Mouse (Mus musculus): ENCODE results near the gene Cgref1. TPM values are rescaled to one million over a fixed set of nuclear protein-coding genes. Genes with fewer than 3 reads are reported as not detected.

Gene Cgref1
- polyA plus RNA-seq, 1 experiment = 0.69 TPM

GRCm38 (mm10) chr5:30930846-30931245, 14.5 kb downstream of the Cgref1 start:
- Histone ChIP-seq H3K36me3 (ENCODE audit: control insufficient read depth, insufficient read depth, low read length) (no peaks in the 10 kb centered on the region), H3K4me3 (ENCODE audit: control insufficient read depth, low read depth, low read length) (no peak overlapping the region), H3K4me1 (ENCODE audit: control insufficient read depth, insufficient read depth, low read length) (no peaks in the 10 kb centered on the region), H3K27me3 (ENCODE audit: control insufficient read depth, insufficient read depth, low read length) (no peaks in the 10 kb centered on the region), H3K27ac (ENCODE audit: control insufficient read depth, insufficient read depth, low read depth, low read length) (no peak overlapping the region)
- TF ChIP-seq POLR2A (IDR thresholded peaks at IDR 0.05; ENCODE audit: control insufficient read depth, low read depth, low read length) = no peak
- TF ChIP-seq CTCF (IDR thresholded peaks at IDR 0.05; ENCODE audit: control insufficient read depth, insufficient read depth, insufficient replicate concordance, low read depth, low read length) = no peak

GRCm38 (mm10) chr5:30930121-30930520, 15.3 kb downstream of the Cgref1 start:
- Histone ChIP-seq H3K27ac (ENCODE audit: control insufficient read depth, insufficient read depth, low read depth, low read length) (no peak overlapping the region), H3K4me3 (ENCODE audit: control insufficient read depth, low read depth, low read length) (no peak overlapping the region), H3K27me3 (ENCODE audit: control insufficient read depth, insufficient read depth, low read length) (no peaks in the 10 kb centered on the region), H3K36me3 (ENCODE audit: control insufficient read depth, insufficient read depth, low read length) (no peaks in the 10 kb centered on the region), H3K4me1 (ENCODE audit: control insufficient read depth, insufficient read depth, low read length) (no peaks in the 10 kb centered on the region)
- TF ChIP-seq POLR2A (IDR thresholded peaks at IDR 0.05; ENCODE audit: control insufficient read depth, low read depth, low read length) (no peak), CTCF (IDR thresholded peaks at IDR 0.05; ENCODE audit: control insufficient read depth, insufficient read depth, insufficient replicate concordance, low read depth, low read length) (peak; percentile 19; the same call in 1 of the 2 replicates)

- H3K27me3 ChIP-seq (ENCODE audit: control insufficient read depth, insufficient read depth, low read length) = no peaks in the 10 kb centered on the region
- no peak overlapping the region for H3K27ac ChIP-seq (ENCODE audit: control insufficient read depth, insufficient read depth, low read depth, low read length)
- H3K4me3 ChIP-seq (ENCODE audit: control insufficient read depth, low read depth, low read length) = no peak overlapping the region
- TF ChIP-seq POLR2A (IDR thresholded peaks at IDR 0.05; ENCODE audit: control insufficient read depth, low read depth, low read length) (no peak), CTCF (IDR thresholded peaks at IDR 0.05; ENCODE audit: control insufficient read depth, insufficient read depth, insufficient replicate concordance, low read depth, low read length) (no peak)
- no peaks in the 10 kb centered on the region for H3K36me3 ChIP-seq (ENCODE audit: control insufficient read depth, insufficient read depth, low read length)
- no peaks in the 10 kb centered on the region for H3K4me1 ChIP-seq (ENCODE audit: control insufficient read depth, insufficient read depth, low read length)
Measured at GRCm38 (mm10) chr5:30927945-30928529, 17.4 kb downstream of the Cgref1 start.

- Histone ChIP-seq H3K4me1 (ENCODE audit: control insufficient read depth, insufficient read depth, low read length) (peaks cover 12% of the 10 kb centered on the region), H3K27me3 (ENCODE audit: control insufficient read depth, insufficient read depth, low read length) (no peaks in the 10 kb centered on the region), H3K36me3 (ENCODE audit: control insufficient read depth, insufficient read depth, low read length) (no peaks in the 10 kb centered on the region), H3K27ac (ENCODE audit: control insufficient read depth, insufficient read depth, low read depth, low read length) (no peak overlapping the region), H3K4me3 (ENCODE audit: control insufficient read depth, low read depth, low read length) (no peak overlapping the region)
- TF ChIP-seq CTCF (IDR thresholded peaks at IDR 0.05; ENCODE audit: control insufficient read depth, insufficient read depth, insufficient replicate concordance, low read depth, low read length) (no peak), POLR2A (IDR thresholded peaks at IDR 0.05; ENCODE audit: control insufficient read depth, low read depth, low read length) (no peak)
Measured at GRCm38 (mm10) chr5:30926073-30926472, 19.3 kb downstream of the Cgref1 start.

- no peak for TF ChIP-seq CTCF (IDR thresholded peaks at IDR 0.05; ENCODE audit: control insufficient read depth, insufficient read depth, insufficient replicate concordance, low read depth, low read length)
- TF ChIP-seq POLR2A (IDR thresholded peaks at IDR 0.05; ENCODE audit: control insufficient read depth, low read depth, low read length) = no peak
- no peaks in the 10 kb centered on the region for H3K36me3 ChIP-seq (ENCODE audit: control insufficient read depth, insufficient read depth, low read length)
Measured at GRCm38 (mm10) chr5:30925217-30925616, 20.2 kb downstream of the Cgref1 start.

GRCm38 (mm10) chr5:30924614-30925013, 20.8 kb downstream of the Cgref1 start:
- Histone ChIP-seq H3K4me1 (ENCODE audit: control insufficient read depth, insufficient read depth, low read length) (peaks cover 21% of the 10 kb centered on the region), H3K4me3 (ENCODE audit: control insufficient read depth, low read depth, low read length) (no peak overlapping the region), H3K27me3 (ENCODE audit: control insufficient read depth, insufficient read depth, low read length) (no peaks in the 10 kb centered on the region), H3K36me3 (ENCODE audit: control insufficient read depth, insufficient read depth, low read length) (no peaks in the 10 kb centered on the region), H3K27ac (ENCODE audit: control insufficient read depth, insufficient read depth, low read depth, low read length) (no peak overlapping the region)
- TF ChIP-seq CTCF (IDR thresholded peaks at IDR 0.05; ENCODE audit: control insufficient read depth, insufficient read depth, insufficient replicate concordance, low read depth, low read length) = no peak
- no peak for TF ChIP-seq POLR2A (IDR thresholded peaks at IDR 0.05; ENCODE audit: control insufficient read depth, low read depth, low read length)

More at GRCm38 (mm10) chr5:30925217-30925616, 20.2 kb downstream of the Cgref1 start:
- Histone ChIP-seq H3K27ac (ENCODE audit: control insufficient read depth, insufficient read depth, low read depth, low read length) (no peak overlapping the region), H3K4me1 (ENCODE audit: control insufficient read depth, insufficient read depth, low read length) (peaks cover 20% of the 10 kb centered on the region), H3K27me3 (ENCODE audit: control insufficient read depth, insufficient read depth, low read length) (no peaks in the 10 kb centered on the region), H3K4me3 (ENCODE audit: control insufficient read depth, low read depth, low read length) (no peak overlapping the region)

GRCm38 (mm10) chr5:30923119-30923518, 22.3 kb downstream of the Cgref1 start:
- Histone ChIP-seq H3K27ac (ENCODE audit: control insufficient read depth, insufficient read depth, low read depth, low read length) (no peak overlapping the region), H3K36me3 (ENCODE audit: control insufficient read depth, insufficient read depth, low read length) (no peaks in the 10 kb centered on the region), H3K4me1 (ENCODE audit: control insufficient read depth, insufficient read depth, low read length) (peaks cover 21% of the 10 kb centered on the region), H3K27me3 (ENCODE audit: control insufficient read depth, insufficient read depth, low read length) (no peaks in the 10 kb centered on the region), H3K4me3 (ENCODE audit: control insufficient read depth, low read depth, low read length) (no peak overlapping the region)
- TF ChIP-seq POLR2A (IDR thresholded peaks at IDR 0.05; ENCODE audit: control insufficient read depth, low read depth, low read length) (no peak), CTCF (IDR thresholded peaks at IDR 0.05; ENCODE audit: control insufficient read depth, insufficient read depth, insufficient replicate concordance, low read depth, low read length) (no peak)

All from testis, adult 2 months (tissue).